Mouse (Mus musculus): ENCODE data around the gene Slc7a5. TPM values are rescaled to one million over a fixed set of nuclear protein-coding genes. Genes with fewer than 3 reads are reported as not detected.

The Slc7a5 gene
- polyA plus RNA-seq, 1 experiment from 2014 or later, result 10.5 TPM

DNA sequence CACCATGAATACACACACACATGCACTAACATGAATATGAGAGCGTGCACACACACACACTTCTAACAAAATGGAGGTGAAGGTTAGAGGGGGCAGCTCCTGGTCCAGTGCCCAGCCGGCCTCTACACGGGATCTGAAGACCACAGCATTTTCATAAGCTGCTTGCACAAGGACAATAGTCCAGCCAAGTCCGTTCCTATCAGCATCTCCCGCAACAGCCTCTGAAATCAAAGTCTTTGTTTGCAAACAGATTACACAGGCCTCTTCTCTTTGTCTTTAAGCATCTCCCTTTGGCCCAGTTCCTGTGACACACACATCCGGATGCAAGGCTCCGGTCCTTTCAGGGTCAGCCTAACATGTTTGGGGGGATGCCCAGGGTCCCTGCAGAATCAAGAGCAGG lies 38.6 kb downstream of the Slc7a5 start:
- no peak for DNase-seq
- WGBS (ENCODE audit: insufficient replicate concordance), result 63% methylated on average over 7 of the region's 7 CpGs

DNA sequence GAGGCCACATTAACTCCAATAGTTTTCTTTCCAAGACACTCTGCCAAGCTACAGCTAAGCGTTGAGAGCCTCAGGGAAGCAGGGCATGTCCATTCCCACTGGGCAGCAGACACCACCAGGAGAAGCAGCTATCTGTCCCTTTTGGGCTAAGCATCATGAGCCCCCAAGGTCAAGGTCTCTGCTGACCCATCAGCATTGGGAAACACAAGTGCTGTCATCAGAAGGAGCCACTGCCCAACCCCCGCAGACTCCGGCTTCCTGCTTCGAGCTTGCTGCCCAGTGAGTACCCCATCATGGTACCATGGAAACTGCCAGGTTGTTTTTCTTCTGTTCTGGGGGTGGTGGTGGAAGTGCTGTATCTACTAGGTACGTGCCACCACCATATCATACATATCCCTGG lies 39.3 kb downstream of the Slc7a5 start:
- no peak for ATAC-seq
- TF ChIP-seq CTCF (IDR thresholded peaks at IDR 0.05; ENCODE audit: low read depth), result no peak
- no peak for TF ChIP-seq EP300 (IDR thresholded peaks at IDR 0.05; ENCODE audit: low read depth)
- H3K4me3 ChIP-seq (ENCODE audit: low read depth, low read length), result no peak overlapping the region
- no peak overlapping the region for H3K4me2 ChIP-seq (ENCODE audit: low read depth, low read length)
- H3K9me3 ChIP-seq (ENCODE audit: low read length), result no peaks in the 10 kb centered on the region
- peaks cover 9% of the 10 kb centered on the region; the same call in 1 of the 2 replicates for H3K4me1 ChIP-seq (ENCODE audit: insufficient read depth)
- no peak for DNase-seq
- H3K9ac ChIP-seq (replicated peaks), result no peak overlapping the region
- H3K27ac ChIP-seq (ENCODE audit: low read depth), result no peak overlapping the region
- 69% methylated on average over 5 of the region's 5 CpGs for WGBS (ENCODE audit: insufficient replicate concordance)
- H3K36me3 ChIP-seq (replicated peaks; ENCODE audit: insufficient read depth, low read length), result no peaks in the 10 kb centered on the region
- H3K27me3 ChIP-seq (ENCODE audit: insufficient read depth, low read length), result 0 out of 2 replicates have a peak, but pooled peaks cover 4% of the 10 kb centered on the region

More for the DNA sequence above, 38.6 kb downstream of the Slc7a5 start:
- H3K4me3 ChIP-seq (ENCODE audit: low read depth, low read length), result no peak overlapping the region
- H3K4me1 ChIP-seq (ENCODE audit: insufficient read depth), result peaks cover 9% of the 10 kb centered on the region; the same call in 1 of the 2 replicates
- TF ChIP-seq EP300 (IDR thresholded peaks at IDR 0.05; ENCODE audit: low read depth) (no peak), CTCF (IDR thresholded peaks at IDR 0.05; ENCODE audit: low read depth) (no peak)
- no peak for ATAC-seq
- no peaks in the 10 kb centered on the region for H3K9me3 ChIP-seq (ENCODE audit: low read length)
- H3K27me3 ChIP-seq (ENCODE audit: insufficient read depth, low read length), result 0 out of 2 replicates have a peak, but pooled peaks cover 4% of the 10 kb centered on the region
- H3K36me3 ChIP-seq (replicated peaks; ENCODE audit: insufficient read depth, low read length), result no peaks in the 10 kb centered on the region
- no peak overlapping the region for H3K9ac ChIP-seq (replicated peaks)
- no peak overlapping the region for H3K27ac ChIP-seq (ENCODE audit: low read depth)
- no peak overlapping the region for H3K4me2 ChIP-seq (ENCODE audit: low read depth, low read length)

DNA sequence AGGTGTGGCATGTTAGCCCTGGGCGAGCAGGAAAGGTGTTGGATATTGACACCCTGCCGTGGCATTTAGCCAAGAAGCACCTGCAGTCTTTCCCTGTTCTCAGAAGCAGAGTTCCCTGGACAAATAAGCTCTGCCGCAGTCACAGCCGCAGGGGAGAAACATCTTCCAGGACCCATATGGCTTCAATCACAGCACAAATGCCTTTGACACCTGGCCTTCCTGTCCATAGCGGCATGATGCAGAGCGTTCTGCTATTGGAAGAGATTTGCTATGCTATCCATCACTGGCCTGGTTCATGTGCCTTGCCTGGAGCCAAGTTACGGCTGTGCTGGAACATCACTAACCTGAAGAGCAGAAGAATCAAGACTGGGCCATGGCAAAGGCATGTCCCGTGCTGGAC lies 42.1 kb downstream of the Slc7a5 start:
- no peak for ATAC-seq
- no peak overlapping the region for H3K9ac ChIP-seq (replicated peaks)
- H3K4me3 ChIP-seq (ENCODE audit: low read depth, low read length), result no peak overlapping the region
- DNase-seq, result no peak
- no peaks in the 10 kb centered on the region for H3K36me3 ChIP-seq (replicated peaks; ENCODE audit: insufficient read depth, low read length)
- H3K27ac ChIP-seq (ENCODE audit: low read depth), result no peak overlapping the region
- no peak overlapping the region for H3K4me2 ChIP-seq (ENCODE audit: low read depth, low read length)
- TF ChIP-seq EP300 (IDR thresholded peaks at IDR 0.05; ENCODE audit: low read depth) (no peak), CTCF (IDR thresholded peaks at IDR 0.05; ENCODE audit: low read depth) (no peak)
- no peaks in the 10 kb centered on the region for H3K9me3 ChIP-seq (ENCODE audit: low read length)
- no peaks in the 10 kb centered on the region for H3K27me3 ChIP-seq (ENCODE audit: insufficient read depth, low read length)
- H3K4me1 ChIP-seq (ENCODE audit: insufficient read depth), result no peaks in the 10 kb centered on the region
- WGBS (ENCODE audit: insufficient replicate concordance), result 80% methylated on average over 8 of the region's 8 CpGs

DNA sequence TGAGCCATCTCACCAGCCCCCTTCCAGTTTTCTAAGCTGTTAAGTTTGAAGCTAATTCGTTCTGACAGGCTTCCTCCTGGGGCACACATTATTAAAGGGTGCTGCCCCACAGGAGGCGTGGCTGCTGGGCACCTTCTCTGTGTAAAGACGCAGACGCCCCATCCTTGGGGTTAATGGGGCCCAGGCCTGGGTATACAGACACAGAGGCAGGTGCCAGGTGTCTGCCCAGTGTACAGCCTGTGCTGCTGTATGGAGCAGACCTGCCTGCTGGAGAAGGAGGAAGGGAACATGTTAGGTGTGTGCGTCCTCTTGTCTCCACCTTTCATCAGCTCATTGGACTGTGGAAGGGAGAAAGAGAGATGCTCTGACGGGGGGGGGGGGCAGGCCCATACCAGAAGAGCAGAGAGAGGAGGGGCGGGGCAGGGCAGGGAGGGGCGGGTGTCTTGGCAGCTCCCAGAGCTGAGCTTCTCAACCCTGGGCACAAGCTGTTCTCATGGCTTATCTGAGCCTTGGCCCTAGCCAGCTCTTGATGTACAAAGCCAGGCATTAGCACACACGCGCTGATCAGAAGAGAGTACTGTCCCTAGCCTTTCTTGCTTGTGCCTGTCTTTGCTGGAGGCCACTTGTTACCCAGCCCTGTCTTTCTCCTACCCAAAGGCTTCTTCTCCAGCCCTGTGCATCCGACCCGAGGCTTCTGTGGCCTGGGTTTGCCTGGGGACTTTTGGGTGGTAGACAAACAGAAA lies 45.5 kb downstream of the Slc7a5 start:
- Histone ChIP-seq H3K4me2 (ENCODE audit: low read depth, low read length) (no peak overlapping the region), H3K4me1 (ENCODE audit: insufficient read depth) (no peaks in the 10 kb centered on the region), H3K27me3 (ENCODE audit: insufficient read depth, low read length) (no peaks in the 10 kb centered on the region), H3K4me3 (ENCODE audit: low read depth, low read length) (no peak overlapping the region), H3K27ac (ENCODE audit: low read depth) (no peak overlapping the region), H3K36me3 (replicated peaks; ENCODE audit: insufficient read depth, low read length) (no peaks in the 10 kb centered on the region), H3K9ac (replicated peaks) (no peak overlapping the region), H3K9me3 (ENCODE audit: low read length) (no peaks in the 10 kb centered on the region)
- TF ChIP-seq CTCF (IDR thresholded peaks at IDR 0.05; ENCODE audit: low read depth) (no peak), EP300 (IDR thresholded peaks at IDR 0.05; ENCODE audit: low read depth) (no peak)
- DNase-seq, result no peak
- 55% methylated on average over 12 of the region's 12 CpGs for WGBS (ENCODE audit: insufficient replicate concordance)
- peak; percentile 84 for ATAC-seq

DNA sequence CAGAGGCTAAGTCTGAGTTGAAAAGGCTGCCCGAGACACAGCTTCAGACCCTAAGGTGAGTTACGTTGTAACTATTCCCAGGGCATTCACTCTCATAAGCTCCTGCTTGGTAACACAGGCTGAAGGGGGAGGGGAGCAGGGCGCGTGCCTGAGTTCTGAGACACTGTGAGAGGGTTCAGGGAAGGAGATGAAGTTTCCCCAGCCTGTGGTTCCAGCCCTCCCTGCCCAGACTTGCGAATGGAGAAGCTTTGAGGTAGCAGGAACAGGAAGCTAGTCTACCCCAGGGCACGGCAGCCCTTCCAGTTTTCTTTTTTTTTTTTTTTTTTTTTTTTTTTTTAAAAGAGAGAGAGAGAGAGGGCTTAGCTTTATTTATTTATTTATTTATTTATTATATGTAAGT lies 46.2 kb downstream of the Slc7a5 start:
- H3K27me3 ChIP-seq (ENCODE audit: insufficient read depth, low read length), result no peaks in the 10 kb centered on the region
- H3K36me3 ChIP-seq (replicated peaks; ENCODE audit: insufficient read depth, low read length), result no peaks in the 10 kb centered on the region
- H3K4me1 ChIP-seq (ENCODE audit: insufficient read depth), result no peaks in the 10 kb centered on the region
- TF ChIP-seq EP300 (IDR thresholded peaks at IDR 0.05; ENCODE audit: low read depth) (no peak), CTCF (IDR thresholded peaks at IDR 0.05; ENCODE audit: low read depth) (no peak)
- WGBS (ENCODE audit: insufficient replicate concordance), result 31% methylated on average over 6 of the region's 6 CpGs
- H3K4me2 ChIP-seq (ENCODE audit: low read depth, low read length), result no peak overlapping the region
- no peak overlapping the region for H3K9ac ChIP-seq (replicated peaks)
- ATAC-seq, result no peak
- no peak overlapping the region for H3K4me3 ChIP-seq (ENCODE audit: low read depth, low read length)
- DNase-seq, result no peak
- no peaks in the 10 kb centered on the region for H3K9me3 ChIP-seq (ENCODE audit: low read length)
- no peak overlapping the region for H3K27ac ChIP-seq (ENCODE audit: low read depth)

DNA sequence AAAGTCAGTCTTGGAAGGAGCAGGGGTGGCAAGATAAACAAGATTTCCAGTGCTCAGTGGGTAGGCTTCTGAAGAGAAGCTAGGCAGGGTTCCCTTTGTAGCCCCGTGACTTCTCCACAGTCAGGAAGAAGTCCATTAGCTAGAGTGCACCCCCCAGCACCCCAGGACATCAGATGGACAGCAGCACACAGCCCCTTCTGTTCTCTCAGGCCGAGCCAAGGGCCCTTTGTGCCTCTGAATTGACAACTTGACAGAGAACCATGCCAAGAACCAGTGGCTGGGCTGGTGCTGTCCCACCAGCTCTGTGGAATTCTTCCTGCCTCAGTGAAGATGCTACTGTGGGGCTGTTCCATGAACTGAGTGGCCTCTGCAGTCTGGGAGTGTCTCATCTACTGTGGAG lies 49.7 kb downstream of the Slc7a5 start:
- no peaks in the 10 kb centered on the region for H3K27me3 ChIP-seq (ENCODE audit: insufficient read depth, low read length)
- no peak for TF ChIP-seq CTCF (IDR thresholded peaks at IDR 0.05; ENCODE audit: low read depth)
- TF ChIP-seq EP300 (IDR thresholded peaks at IDR 0.05; ENCODE audit: low read depth), result no peak
- H3K36me3 ChIP-seq (replicated peaks; ENCODE audit: insufficient read depth, low read length), result no peaks in the 10 kb centered on the region
- H3K9ac ChIP-seq (replicated peaks), result no peak overlapping the region
- no peak overlapping the region for H3K27ac ChIP-seq (ENCODE audit: low read depth)
- no peaks in the 10 kb centered on the region for H3K4me1 ChIP-seq (ENCODE audit: insufficient read depth)
- ATAC-seq (no peak), DNase-seq (no peak)
- H3K9me3 ChIP-seq (ENCODE audit: low read length), result no peaks in the 10 kb centered on the region
- no peak overlapping the region for H3K4me3 ChIP-seq (ENCODE audit: low read depth, low read length)
- no peak overlapping the region for H3K4me2 ChIP-seq (ENCODE audit: low read depth, low read length)
- 51% methylated on average over 2 of the region's 2 CpGs for WGBS (ENCODE audit: insufficient replicate concordance)

Measured in liver, postnatal 0 days (tissue).